Mouse (Mus musculus): ENCODE measurements around the gene Kcnt2.

The Kcnt2 gene

DNA sequence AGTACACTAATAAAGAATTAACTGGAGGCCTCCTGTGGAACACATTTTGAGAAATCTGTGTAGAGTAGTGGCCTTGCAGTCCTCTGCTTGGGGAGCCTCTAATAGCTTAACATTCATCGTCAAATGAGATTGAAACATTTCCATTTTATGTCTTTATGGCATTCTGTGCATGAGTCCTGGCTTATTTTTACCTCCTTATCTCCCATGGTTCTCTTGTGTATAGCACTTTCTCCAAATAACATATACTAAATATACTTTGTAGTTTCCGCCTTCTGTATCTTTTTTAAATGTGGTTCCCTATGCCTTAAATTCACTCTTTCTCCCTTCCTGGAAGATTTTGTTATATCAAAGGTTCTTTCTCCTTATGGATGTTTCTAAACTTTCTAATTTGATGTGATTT lies 246.3 kb downstream of the Kcnt2 start:
- DNase-seq (ENCODE audit: low read depth): no peak

GRCm38 (mm10) chr1:140513451-140513850 lies 267.5 kb downstream of the Kcnt2 start:
- no peak for DNase-seq (ENCODE audit: low read depth)

DNA sequence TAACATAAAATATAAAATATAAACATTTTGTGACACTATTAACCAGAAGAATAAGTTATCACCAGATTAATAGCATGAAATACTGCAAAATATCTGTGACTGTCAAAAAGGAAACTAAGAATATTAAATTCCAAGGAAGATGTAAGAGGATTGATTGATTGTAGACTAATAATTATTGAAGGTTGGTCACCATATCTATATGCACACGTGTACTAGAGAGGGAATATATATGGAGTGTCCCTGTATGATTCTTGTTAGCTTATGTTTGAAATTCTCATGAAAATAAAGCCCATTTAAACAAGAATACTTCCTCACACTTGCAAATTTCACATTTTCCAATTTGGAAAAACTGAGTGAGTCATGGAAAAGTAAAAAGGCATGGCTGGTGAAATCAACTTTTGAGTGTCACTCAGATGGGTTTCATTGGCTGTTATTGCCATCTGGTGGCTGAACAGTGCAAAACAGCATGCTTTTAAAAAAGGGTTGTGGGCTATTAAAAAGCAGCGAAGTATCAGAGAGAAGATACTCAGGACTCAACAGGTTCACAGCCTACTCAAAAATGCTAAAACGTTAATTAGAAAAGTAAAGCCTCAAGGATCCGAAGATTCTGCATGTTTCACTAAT lies 285.4 kb downstream of the Kcnt2 start:
- DNase-seq (ENCODE audit: low read depth): no peak

DNA sequence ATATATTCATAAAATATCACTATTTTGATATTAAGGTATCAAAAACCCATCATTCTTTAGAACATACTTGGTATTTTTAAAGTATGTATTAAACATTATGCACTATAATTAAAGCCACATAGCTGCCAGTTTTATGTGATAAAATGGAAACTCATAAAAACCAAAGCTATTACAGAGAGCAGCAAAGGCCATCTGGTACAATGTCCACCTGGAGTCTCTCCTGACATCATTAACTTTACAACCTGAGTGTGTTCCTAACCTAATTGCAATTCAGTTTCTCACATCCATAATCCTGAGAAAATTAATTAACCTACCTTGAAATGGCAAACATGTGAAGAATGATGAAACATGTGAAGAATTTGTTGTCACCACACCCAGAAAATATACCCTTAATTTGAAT lies 288.9 kb downstream of the Kcnt2 start:
- DNase-seq (ENCODE audit: low read depth): no peak

- DNase-seq (ENCODE audit: low read depth): no peak
Observed at GRCm38 (mm10) chr1:140542066-140542465, 296.1 kb downstream of the Kcnt2 start.

GRCm38 (mm10) chr1:140548711-140549110 lies 302.8 kb downstream of the Kcnt2 start:
- no peak for DNase-seq (ENCODE audit: low read depth)

DNA sequence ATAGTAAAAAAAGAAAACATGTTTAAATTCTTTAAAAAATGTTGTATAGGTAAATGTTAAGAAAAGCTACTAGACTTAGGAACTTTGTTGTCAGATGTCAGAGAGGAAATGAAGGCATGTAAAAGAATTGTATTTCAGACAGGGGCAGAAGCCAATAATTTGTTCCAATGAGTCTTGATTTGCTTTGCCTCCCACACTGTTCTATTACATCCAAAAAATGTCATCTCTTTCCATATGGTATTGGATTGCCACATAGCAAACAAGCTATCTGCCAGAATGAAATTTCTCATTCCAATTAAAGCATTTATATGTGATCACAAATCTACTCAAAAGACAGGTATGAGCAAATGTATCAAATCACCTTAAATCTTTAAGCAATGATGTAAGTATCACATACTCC lies 314.8 kb downstream of the Kcnt2 start:
- DNase-seq (ENCODE audit: low read depth): no peak

- no peak for DNase-seq (ENCODE audit: low read depth)
Observed at GRCm38 (mm10) chr1:140572141-140572540, 326.2 kb downstream of the Kcnt2 start.

DNA sequence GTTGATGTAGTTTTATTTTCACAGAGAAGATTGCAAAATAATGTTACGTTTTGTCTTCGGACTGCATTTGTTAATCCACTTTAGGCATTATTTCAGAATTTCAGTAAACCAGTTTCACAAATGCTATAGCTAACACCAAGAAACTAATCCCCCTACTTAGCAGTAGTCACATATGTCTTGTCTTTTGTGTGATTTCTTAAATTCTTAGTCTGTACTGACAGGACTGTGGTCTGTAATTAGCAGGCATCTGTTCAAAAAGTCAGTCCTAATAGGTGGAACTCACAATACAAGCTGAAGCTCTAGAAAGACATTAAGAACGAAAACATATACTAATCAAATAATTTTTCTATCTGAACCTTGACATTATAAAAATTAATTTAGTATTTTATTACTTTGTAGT lies 332.6 kb downstream of the Kcnt2 start:
- DNase-seq (ENCODE audit: low read depth): no peak

- no peak for DNase-seq (ENCODE audit: low read depth)
Observed at GRCm38 (mm10) chr1:140588302-140588701, 342.3 kb downstream of the Kcnt2 start.

DNA sequence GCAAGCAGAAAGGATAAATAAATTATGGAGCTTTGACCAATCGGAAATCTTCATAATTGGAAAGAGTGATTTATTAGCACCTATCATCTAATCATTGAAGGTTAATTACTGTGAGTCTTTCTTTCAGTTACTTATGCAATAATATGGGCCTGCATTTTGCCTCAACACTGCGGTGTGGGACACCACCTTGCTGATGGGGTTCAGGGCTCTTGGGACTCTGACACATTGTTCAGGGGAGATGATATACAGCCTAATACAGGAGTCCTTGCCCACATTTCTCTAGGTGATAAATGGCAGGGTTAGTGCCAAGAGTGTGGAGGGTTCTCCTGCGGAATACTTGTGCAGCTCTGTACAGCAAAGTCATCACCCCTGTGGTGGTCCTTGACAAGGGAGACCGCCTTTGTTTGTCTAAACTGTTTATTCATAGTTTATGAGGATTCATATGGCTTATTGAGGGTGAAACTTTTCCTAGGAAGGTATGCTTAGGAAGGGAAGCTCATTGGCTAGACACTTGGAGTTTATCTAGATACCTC lies 362.9 kb downstream of the Kcnt2 start:
- no peak for DNase-seq (ENCODE audit: low read depth)

DNA sequence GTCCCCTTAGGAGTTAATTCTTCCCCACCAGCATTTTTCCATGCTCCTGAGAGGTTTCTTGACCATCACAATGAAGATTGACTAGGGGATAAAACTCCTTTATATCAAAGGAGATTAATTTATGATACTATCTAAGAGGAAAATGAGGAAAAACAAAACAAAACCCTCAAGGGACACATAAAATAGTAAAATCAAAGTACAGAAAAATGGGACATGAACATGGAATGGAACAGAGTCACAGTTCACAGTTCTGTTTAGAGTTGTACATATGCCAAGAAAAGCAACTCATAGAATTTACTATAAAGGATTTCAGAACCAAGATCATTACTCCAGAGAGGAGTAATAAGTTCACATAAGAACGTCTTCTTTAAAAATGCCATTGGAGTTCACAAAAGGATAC lies 367.1 kb downstream of the Kcnt2 start:
- DNase-seq (ENCODE audit: low read depth): no peak

DNA sequence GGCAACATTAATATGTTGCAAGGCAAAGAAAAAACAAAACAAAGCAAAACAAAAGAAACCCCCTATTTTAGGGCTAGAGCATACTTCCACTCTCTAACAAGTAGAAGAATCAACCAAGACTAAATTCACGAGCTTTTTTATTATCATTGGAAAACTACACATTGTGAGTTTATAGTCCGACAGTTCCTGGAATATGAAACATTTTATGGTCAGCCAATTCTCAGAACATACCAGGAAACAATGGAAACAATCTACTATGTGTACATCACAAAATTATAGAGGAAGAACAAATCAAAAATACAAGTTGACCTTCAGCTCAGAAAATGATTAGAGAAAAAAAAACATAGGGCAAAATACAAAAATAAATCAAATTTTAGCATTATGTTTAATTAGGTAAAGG lies 368.9 kb downstream of the Kcnt2 start:
- no peak for DNase-seq (ENCODE audit: low read depth)

DNA sequence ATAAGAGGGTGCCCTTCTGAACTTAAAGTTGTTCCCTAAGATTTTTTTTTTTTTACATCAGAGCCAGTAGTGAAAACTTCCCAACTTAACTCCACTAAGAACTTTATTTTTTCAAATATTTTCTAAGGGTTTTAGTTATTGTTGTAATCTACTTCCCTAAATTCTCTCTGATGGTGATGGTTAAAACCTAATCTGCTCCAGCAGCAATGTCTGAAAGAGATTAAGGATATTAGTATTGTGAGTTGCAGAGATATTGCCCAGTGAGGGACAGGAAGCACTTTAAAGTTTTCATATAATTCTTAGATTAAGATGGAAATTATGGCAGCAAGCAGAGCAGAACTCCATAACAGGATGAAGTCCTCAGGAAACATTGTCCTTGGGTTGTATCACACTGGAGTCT lies 372.2 kb downstream of the Kcnt2 start:
- DNase-seq (ENCODE audit: low read depth): no peak

DNA sequence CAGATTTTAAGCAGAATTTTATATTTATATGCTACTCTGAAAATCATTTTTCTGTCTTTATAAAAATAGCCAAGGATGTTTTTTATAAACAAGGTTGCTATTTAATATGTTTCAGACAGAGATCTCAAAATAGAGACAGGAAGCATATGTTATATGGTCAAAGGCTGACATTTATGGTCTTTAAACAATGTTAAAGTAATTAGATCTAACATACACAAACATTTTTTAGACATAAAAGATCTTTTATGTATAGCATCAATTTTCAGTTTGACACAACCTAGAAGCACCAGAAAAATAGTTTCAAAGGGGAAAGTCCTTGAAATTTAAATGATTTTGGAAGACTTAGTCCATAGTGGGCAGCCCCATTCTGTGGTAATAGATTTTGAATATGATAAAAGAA lies 379.0 kb downstream of the Kcnt2 start:
- DNase-seq (ENCODE audit: low read depth): no peak

- DNase-seq (ENCODE audit: low read depth): no peak
Observed at GRCm38 (mm10) chr1:140659607-140660340, 413.8 kb downstream of the Kcnt2 start.

DNA sequence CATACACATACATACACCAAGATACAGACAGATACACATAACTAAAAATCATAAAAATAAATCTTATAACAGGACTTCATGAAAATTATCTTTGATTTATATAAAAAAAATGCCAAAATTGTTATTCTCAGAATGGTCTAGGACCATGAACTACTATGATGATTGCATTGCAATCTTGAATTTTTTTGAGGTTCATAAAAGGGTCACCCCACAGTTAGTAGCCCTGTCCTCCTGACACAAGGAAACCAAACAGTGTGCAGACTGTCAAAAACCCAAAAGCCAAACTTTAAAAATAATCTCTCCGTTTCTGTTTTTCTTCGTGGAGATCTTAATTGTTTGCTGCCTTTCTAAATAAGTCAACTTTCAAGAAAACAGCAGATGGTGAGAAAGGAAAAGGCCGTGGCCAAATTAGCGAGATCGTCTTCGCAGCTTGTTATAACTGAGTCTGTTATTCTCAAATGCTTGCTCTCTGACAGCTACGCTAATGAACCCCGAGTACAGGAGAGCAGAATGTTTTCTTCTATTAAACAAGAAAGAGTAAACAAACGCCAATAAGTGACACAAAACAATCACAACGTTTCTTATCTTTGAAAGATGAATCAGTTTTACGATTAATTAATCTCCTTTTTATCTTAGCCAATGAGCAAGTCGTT lies 414.9 kb downstream of the Kcnt2 start:
- no peak for DNase-seq (ENCODE audit: low read depth)

GRCm38 (mm10) chr1:140661404-140661787 lies 415.4 kb downstream of the Kcnt2 start:
- DNase-seq (ENCODE audit: low read depth): no peak
